Mouse (Mus musculus) midbrain, embryonic 10.5 days (tissue): Measurements from ENCODE around the gene Trp73. TPM values are rescaled to one million over a fixed set of nuclear protein-coding genes. Genes with fewer than 3 reads are reported as not detected.

Source experiments
- DNase-seq: peaks from one replicate; pipeline ENCODE4 v3.0.0-alpha.2; 2017; ENCODE audit warnings: low spot score
- H3K27ac ChIP-seq: fragments of 300-500 bp; sonication (generic); replicated peaks from 2 replicates; pipeline ENCODE4 v1.5.1; 2016; ENCODE audit warnings: mild to moderate bottlenecking
- H3K27me3 ChIP-seq: fragments of 300-500 bp; sonication (generic); 2 replicates; pipeline ENCODE4 v1.6.1; 2016; ENCODE audit warnings: low read depth, mild to moderate bottlenecking; ENCODE audit not compliant: poor library complexity, severe bottlenecking
- H3K36me3 ChIP-seq: fragments of 300-500 bp; sonication (generic); 2 replicates; pipeline ENCODE4 v1.6.1; 2016; ENCODE audit warnings: mild to moderate bottlenecking, moderate library complexity
- H3K4me1 ChIP-seq: fragments of 300-500 bp; sonication (generic); 2 replicates; pipeline ENCODE4 v1.6.1; 2016
- H3K4me3 ChIP-seq: fragments of 300-500 bp; sonication (generic); 2 replicates; pipeline ENCODE4 v1.5.1; 2016; ENCODE audit warnings: mild to moderate bottlenecking, moderate library complexity
- H3K9me3 ChIP-seq: fragments of 300-500 bp; sonication (generic); replicated peaks from 2 replicates; pipeline ENCODE4 v1.6.1; 2016; ENCODE audit warnings: mild to moderate bottlenecking
- WGBS: fragments of 180-500 bp; shearing (Covaris S2); methylation state at CpG from one replicate; pipeline ENCODE4 v1.1.7; 2016; 5-methylcytosine and 5-hydroxymethylcytosine counted together
- polyA plus RNA-seq: library from polyadenylated mRNA; unstranded; fragments of >200 nt; fragmentation: Nextera tagmentation; extraction: Ambion mirVana; gene quantifications from 2 replicates; pipeline ENCODE4 v1.2.1, GENCODE M21; 2016

Gene Trp73
- polyA plus RNA-seq, 1 experiment from 2014 or later: 0.36 TPM

- 4% methylated on average over 13 of the region's 13 CpGs for WGBS
- H3K36me3 ChIP-seq: no peaks in the 10 kb centered on the region
- DNase-seq: no peak
- peaks cover 44% of the 10 kb centered on the region for H3K27me3 ChIP-seq
- 0 out of 2 replicates have a peak overlapping the region, but pooled peaks have one; percentile 4 for H3K4me3 ChIP-seq
- H3K4me1 ChIP-seq: peaks cover 10% of the 10 kb centered on the region
- no peaks in the 10 kb centered on the region for H3K9me3 ChIP-seq
- H3K27ac ChIP-seq: no peak overlapping the region
These were observed 59.0 kb downstream of the Trp73 start for GRCm38 (mm10) chr4:154081021-154081420.

DNA sequence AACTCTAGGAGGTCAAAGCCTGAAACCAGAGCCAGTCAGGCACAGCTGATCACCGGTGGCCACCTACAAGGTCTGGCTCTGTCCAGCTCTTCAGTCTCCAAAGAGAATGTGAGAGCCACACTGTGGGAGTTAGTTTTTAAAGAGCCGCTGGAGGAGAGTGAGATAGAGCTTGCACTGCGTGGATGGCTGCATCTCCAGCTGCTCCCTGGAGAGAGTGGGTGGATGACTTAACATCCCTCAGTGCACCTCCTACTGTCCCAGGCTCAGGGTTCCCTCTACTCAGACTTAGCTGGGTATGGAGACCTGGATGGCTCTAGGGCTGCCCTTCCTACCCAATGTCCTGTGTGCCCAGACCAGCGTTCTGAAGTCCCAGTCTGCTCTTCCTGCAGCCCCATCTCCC, 59.8 kb downstream of the Trp73 start:
- no peaks in the 10 kb centered on the region for H3K9me3 ChIP-seq
- 53% methylated on average over 4 of the region's 4 CpGs for WGBS
- no peaks in the 10 kb centered on the region for H3K36me3 ChIP-seq
- H3K27ac ChIP-seq: no peak overlapping the region
- no peak for DNase-seq
- peaks cover 44% of the 10 kb centered on the region for H3K27me3 ChIP-seq
- H3K4me3 ChIP-seq: no peak overlapping the region
- H3K4me1 ChIP-seq: peaks cover 10% of the 10 kb centered on the region

- H3K27me3 ChIP-seq: peaks cover 43% of the 10 kb centered on the region
- no peaks in the 10 kb centered on the region for H3K9me3 ChIP-seq
- H3K4me3 ChIP-seq: peak overlapping the region; percentile 28
- DNase-seq: no peak
- WGBS: 24% methylated on average over 12 of the region's 16 CpGs
- H3K36me3 ChIP-seq: no peaks in the 10 kb centered on the region
- H3K4me1 ChIP-seq: peaks cover 20% of the 10 kb centered on the region
- H3K27ac ChIP-seq: no peak overlapping the region
These were observed 68.1 kb downstream of the Trp73 start for GRCm38 (mm10) chr4:154071941-154072340.

- peaks cover 20% of the 10 kb centered on the region for H3K4me1 ChIP-seq
- WGBS: 3% methylated on average over 15 of the region's 20 CpGs
- no peaks in the 10 kb centered on the region for H3K36me3 ChIP-seq
- peak overlapping the region; percentile 28 for H3K4me3 ChIP-seq
- no peak overlapping the region for H3K27ac ChIP-seq
- no peak for DNase-seq
- no peaks in the 10 kb centered on the region for H3K9me3 ChIP-seq
- H3K27me3 ChIP-seq: peaks cover 43% of the 10 kb centered on the region
These were observed 68.5 kb downstream of the Trp73 start for GRCm38 (mm10) chr4:154071521-154071920.

GRCm38 (mm10) chr4:154070896-154071295, 69.1 kb downstream of the Trp73 start:
- H3K4me3 ChIP-seq: no peak overlapping the region
- H3K36me3 ChIP-seq: no peaks in the 10 kb centered on the region
- DNase-seq: peak; percentile 31
- no peaks in the 10 kb centered on the region for H3K9me3 ChIP-seq
- peaks cover 20% of the 10 kb centered on the region for H3K4me1 ChIP-seq
- 0% methylated on average over 5 of the region's 5 CpGs for WGBS
- no peak overlapping the region for H3K27ac ChIP-seq
- H3K27me3 ChIP-seq: peaks cover 43% of the 10 kb centered on the region

DNA sequence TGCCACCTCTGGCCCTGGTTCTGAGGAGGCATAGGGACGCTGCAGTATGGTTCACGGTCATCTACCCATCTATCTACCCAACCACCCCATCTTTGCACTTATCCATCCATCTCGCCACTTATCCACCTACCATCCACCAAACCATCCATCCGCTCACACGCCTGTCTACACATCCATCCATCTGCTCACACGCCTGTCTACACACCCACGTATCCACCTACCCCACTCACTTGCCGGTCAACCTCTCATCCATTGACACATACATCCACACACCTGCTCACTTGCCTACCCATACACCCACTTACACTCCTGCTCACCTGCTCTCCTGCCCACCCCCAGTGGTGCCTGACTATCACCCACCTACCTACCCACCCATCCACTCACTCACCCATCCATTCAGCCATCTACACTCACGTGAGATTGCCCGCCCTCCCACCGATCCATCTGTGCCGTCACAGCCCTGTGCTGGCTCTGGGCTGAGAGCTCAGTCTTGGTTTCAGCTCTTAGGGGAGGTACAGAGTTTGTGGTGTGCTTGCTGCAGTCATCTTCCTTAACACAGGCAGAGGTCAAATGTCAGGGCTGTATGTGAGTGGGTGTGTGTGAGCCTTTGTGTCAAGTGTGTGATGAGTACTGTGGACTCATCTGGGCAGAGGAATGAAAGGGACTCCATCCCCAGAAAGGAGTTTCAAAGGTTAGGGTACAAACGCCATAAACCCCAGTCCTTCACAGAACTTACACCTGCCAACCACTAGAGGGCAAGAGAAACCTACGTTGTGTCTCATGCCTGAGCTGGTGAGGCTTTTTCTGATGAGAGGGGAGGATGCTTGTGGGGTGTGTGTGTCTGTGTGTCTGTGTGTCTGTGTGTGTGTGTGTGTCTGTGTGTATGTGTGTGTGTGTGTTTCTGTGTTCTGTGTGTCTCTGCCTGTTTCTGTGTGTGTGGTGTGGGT, 74.9 kb downstream of the Trp73 start:
- Histone ChIP-seq H3K27me3 (peaks cover 9% of the 10 kb centered on the region), H3K9me3 (no peaks in the 10 kb centered on the region), H3K27ac (no peak overlapping the region), H3K4me1 (no peaks in the 10 kb centered on the region), H3K36me3 (no peaks in the 10 kb centered on the region), H3K4me3 (no peak overlapping the region)
- peak; percentile 21 for DNase-seq
- WGBS: 66% methylated on average over 14 of the region's 14 CpGs

GRCm38 (mm10) chr4:154057696-154058095, 82.3 kb downstream of the Trp73 start:
- WGBS: 77% methylated on average over 4 of the region's 4 CpGs
- no peak overlapping the region for H3K4me3 ChIP-seq
- no peaks in the 10 kb centered on the region for H3K4me1 ChIP-seq
- no peaks in the 10 kb centered on the region for H3K36me3 ChIP-seq
- 0 out of 2 replicates have a peak overlapping the region, but pooled peaks have one; percentile 13 for H3K27ac ChIP-seq
- no peak for DNase-seq
- no peaks in the 10 kb centered on the region for H3K27me3 ChIP-seq
- H3K9me3 ChIP-seq: no peaks in the 10 kb centered on the region

GRCm38 (mm10) chr4:154056661-154057060, 83.3 kb downstream of the Trp73 start:
- WGBS: 63% methylated on average over 2 of the region's 2 CpGs
- no peaks in the 10 kb centered on the region for H3K27me3 ChIP-seq
- H3K4me1 ChIP-seq: no peaks in the 10 kb centered on the region
- no peak overlapping the region for H3K4me3 ChIP-seq
- H3K36me3 ChIP-seq: no peaks in the 10 kb centered on the region
- H3K9me3 ChIP-seq: no peaks in the 10 kb centered on the region
- DNase-seq: no peak
- no peak overlapping the region for H3K27ac ChIP-seq

DNA sequence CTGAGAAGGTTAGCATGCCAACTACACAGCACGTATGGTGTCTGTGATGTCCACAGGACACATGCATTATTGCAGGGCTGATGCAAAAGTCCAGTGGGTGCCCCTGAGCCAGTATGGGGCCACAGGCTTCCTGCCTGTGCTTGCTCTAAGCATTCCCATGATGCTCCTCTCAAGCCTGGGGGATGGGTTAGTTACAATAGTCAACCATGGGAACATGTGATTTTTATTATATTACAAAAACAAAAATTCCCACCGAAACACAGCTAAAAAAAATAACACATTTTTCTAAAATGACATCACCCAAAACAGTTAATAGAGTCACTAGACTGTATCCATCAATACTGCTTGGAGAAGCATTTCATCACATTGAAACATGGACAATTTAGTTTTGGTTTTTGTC, 84.0 kb downstream of the Trp73 start:
- Histone ChIP-seq H3K27ac (no peak overlapping the region), H3K9me3 (no peaks in the 10 kb centered on the region), H3K36me3 (no peaks in the 10 kb centered on the region), H3K4me3 (no peak overlapping the region), H3K27me3 (no peaks in the 10 kb centered on the region), H3K4me1 (no peaks in the 10 kb centered on the region)
- DNase-seq: no peak
- 71% methylated on average over 2 of the region's 2 CpGs for WGBS

GRCm38 (mm10) chr4:154055482-154055881, 84.5 kb downstream of the Trp73 start:
- Histone ChIP-seq H3K36me3 (no peaks in the 10 kb centered on the region), H3K9me3 (no peaks in the 10 kb centered on the region)

GRCm38 (mm10) chr4:154053065-154053464, 86.9 kb downstream of the Trp73 start:
- Histone ChIP-seq H3K27me3 (no peaks in the 10 kb centered on the region), H3K9me3 (no peaks in the 10 kb centered on the region), H3K27ac (no peak overlapping the region), H3K4me1 (no peaks in the 10 kb centered on the region), H3K36me3 (no peaks in the 10 kb centered on the region), H3K4me3 (no peak overlapping the region)
- DNase-seq: no peak
- 63% methylated on average over 4 of the region's 4 CpGs for WGBS

More at GRCm38 (mm10) chr4:154055482-154055881, 84.5 kb downstream of the Trp73 start:
- Histone ChIP-seq H3K4me1 (no peaks in the 10 kb centered on the region), H3K4me3 (no peak overlapping the region), H3K27ac (no peak overlapping the region), H3K27me3 (no peaks in the 10 kb centered on the region)
- WGBS: 89% methylated on average over 7 of the region's 7 CpGs
- DNase-seq: no peak

DNA sequence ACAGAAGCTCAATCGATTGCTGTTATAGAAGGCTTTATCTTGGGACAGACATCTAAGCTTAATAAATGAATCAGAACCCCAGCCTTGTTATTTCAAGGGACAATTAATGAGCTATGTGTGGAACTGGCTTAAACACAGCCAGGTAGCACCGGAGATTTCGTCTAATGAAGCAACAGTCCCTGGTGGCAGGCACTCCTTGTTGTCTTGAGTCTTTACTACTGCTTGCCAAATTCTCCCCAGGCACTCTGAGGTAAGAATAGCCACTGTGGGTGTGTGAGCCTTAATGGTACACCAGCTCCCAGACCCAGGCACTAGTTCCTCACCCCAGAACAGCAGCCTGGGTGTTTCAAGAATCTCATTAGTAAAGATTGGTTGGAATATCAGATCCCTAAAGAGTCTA, 88.6 kb downstream of the Trp73 start:
- no peaks in the 10 kb centered on the region for H3K9me3 ChIP-seq

DNA sequence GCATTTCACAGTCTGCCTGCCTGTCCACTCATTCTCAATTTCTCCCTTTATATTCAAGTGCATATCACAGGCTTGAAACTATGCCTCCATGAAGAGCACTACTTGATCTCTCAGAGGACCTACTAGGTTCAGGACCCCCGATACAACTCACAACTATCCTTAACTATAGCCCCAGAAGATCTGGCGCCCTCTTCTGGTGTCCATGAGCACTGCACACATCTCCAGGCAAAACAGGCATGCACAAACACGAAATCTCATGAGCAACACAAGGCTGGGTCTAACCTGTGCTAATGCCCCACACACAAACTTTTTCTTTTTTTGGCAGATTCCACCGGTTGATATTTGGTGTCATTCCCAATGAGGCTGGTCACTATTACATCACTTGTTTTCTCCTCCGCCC, 94.2 kb downstream of the Trp73 start:
- no peaks in the 10 kb centered on the region for H3K36me3 ChIP-seq
- WGBS: 62% methylated on average over 5 of the region's 5 CpGs
- H3K4me1 ChIP-seq: no peaks in the 10 kb centered on the region
- no peak for DNase-seq
- H3K9me3 ChIP-seq: no peaks in the 10 kb centered on the region
- H3K27me3 ChIP-seq: no peaks in the 10 kb centered on the region
- no peak overlapping the region for H3K4me3 ChIP-seq
- no peak overlapping the region for H3K27ac ChIP-seq

More for the DNA sequence above, 88.6 kb downstream of the Trp73 start:
- Histone ChIP-seq H3K4me3 (no peak overlapping the region), H3K27me3 (no peaks in the 10 kb centered on the region), H3K4me1 (no peaks in the 10 kb centered on the region), H3K27ac (no peak overlapping the region), H3K36me3 (no peaks in the 10 kb centered on the region)
- WGBS: 92% methylated on average over 3 of the region's 3 CpGs
- no peak for DNase-seq
